Mouse (Mus musculus): ENCODE measurements around the gene Cc2d2b.

DNA sequence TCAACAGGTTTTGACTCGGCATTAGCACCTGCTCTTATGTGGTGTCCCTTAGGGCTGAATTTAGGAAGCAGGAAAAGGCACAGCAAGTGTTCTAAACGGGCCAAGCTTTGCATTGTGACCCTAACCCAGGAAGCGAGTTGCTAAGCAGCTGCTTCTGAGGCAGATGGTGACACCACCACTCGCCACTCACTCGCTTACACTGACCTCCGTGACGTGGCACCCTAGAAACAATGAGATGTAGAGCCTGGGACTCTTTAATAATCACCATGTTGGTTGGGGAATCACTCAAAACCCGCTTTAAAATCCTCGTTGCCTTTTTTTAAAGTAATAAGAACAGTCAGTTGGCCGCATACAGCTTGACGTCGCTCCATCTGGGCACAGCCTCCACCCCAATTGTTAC is 100.8 kb downstream of the Cc2d2b start:
- TF ChIP-seq E2F4 (IDR thresholded peaks at IDR 0.05; ENCODE audit: insufficient read depth) = no peak
- no peak for TF ChIP-seq USF1 (IDR thresholded peaks at IDR 0.05; ENCODE audit: low read depth)
- TF ChIP-seq MYOG (IDR thresholded peaks at IDR 0.05; ENCODE audit: control insufficient read depth in 1 of 3, insufficient read depth in 1 of 3, insufficient read length in 2 of 3, low read depth in 2 of 3) = no peak
